8 mouse cellular contexts compared by ENCODE assay signal in genomic region chr17:56583071-56583470, GRCm38 (mm10). TPM values are rescaled to one million over a fixed set of nuclear protein-coding genes. Genes with fewer than 3 reads are reported as not detected.
DNase-seq lines count a peak whose midpoint lies in the region; ATAC-seq and TF ChIP-seq lines count a peak whose summit lies in the region.

No protein-coding gene starts in this region.

- H3K4me2 ChIP-seq in liver, embryonic 14.5 days (ENCODE audit: low read depth), result peak overlapping the region; percentile 92

- H3K9me3 ChIP-seq in liver, embryonic 14.5 days (ENCODE audit: control insufficient read depth, low read length), result no peaks in the 10 kb centered on the region

- peaks cover 31% of the 10 kb centered on the region for H3K4me1 ChIP-seq in cerebellum, adult 2 months (ENCODE audit: control insufficient read depth, insufficient read depth, low read length)
- peaks cover 11% of the 10 kb centered on the region for H3K4me1 ChIP-seq in testis, adult 2 months (ENCODE audit: control insufficient read depth, insufficient read depth, low read length)
- peaks cover 14 to 29% of the 10 kb centered on the region in 2 experiments for H3K4me1 ChIP-seq in liver, embryonic 14.5 days (replicated peaks; ENCODE audit: control insufficient read depth in 2 of 2, insufficient read depth in 2 of 2, low read length in 1 of 2)

- no peak overlapping the region for H3K27ac ChIP-seq in cerebellum, adult 2 months (ENCODE audit: insufficient read depth, low read length)
- peak overlapping the region; percentile 43 for H3K27ac ChIP-seq in testis, adult 2 months (ENCODE audit: control insufficient read depth, insufficient read depth, low read depth, low read length)
- peak overlapping the region; percentile 86 for H3K27ac ChIP-seq in liver, embryonic 14.5 days

- no peak for TF ChIP-seq EP300 in liver, embryonic 14.5 days (IDR thresholded peaks at IDR 0.05; ENCODE audit: low read depth)

- peaks cover 5% of the 10 kb centered on the region for H3K36me3 ChIP-seq in testis, adult 2 months (ENCODE audit: control insufficient read depth, insufficient read depth, low read length)
- H3K36me3 ChIP-seq in liver, embryonic 14.5 days (replicated peaks; ENCODE audit: control insufficient read depth, insufficient read depth, low read depth), result peaks cover 61% of the 10 kb centered on the region

- no peak for TF ChIP-seq POLR2A in cerebellum, adult 2 months (IDR thresholded peaks at IDR 0.05; ENCODE audit: borderline replicate concordance, insufficient read depth, low read length)
- no peak for TF ChIP-seq POLR2A in testis, adult 2 months (IDR thresholded peaks at IDR 0.05; ENCODE audit: control insufficient read depth, low read depth, low read length)

- peak overlapping the region; percentile 87 for H3K9ac ChIP-seq in liver, embryonic 14.5 days (replicated peaks)

- H3K27me3 ChIP-seq in cerebellum, adult 2 months (ENCODE audit: control insufficient read depth, insufficient read depth, low read length), result no peaks in the 10 kb centered on the region
- no peaks in the 10 kb centered on the region for H3K27me3 ChIP-seq in testis, adult 2 months (ENCODE audit: control insufficient read depth, insufficient read depth, low read length)
- H3K27me3 ChIP-seq in liver, embryonic 14.5 days (ENCODE audit: control insufficient read depth, insufficient read depth, low read length), result no peaks in the 10 kb centered on the region

- H3K4me3 ChIP-seq in cerebellum, adult 2 months (replicated peaks; ENCODE audit: insufficient read depth, low read depth, low read length), result peak overlapping the region; percentile 76
- H3K4me3 ChIP-seq in testis, adult 2 months (ENCODE audit: control insufficient read depth, low read depth, low read length), result peak overlapping the region; percentile 99
- peak overlapping the region; percentile 77 to 92 for H3K4me3 ChIP-seq in liver, embryonic 14.5 days (ENCODE audit: insufficient read depth in 1 of 2, low read depth in 2 of 2, low read length in 2 of 2)

- 71% methylated on average over 1 of the region's 1 CpGs for WGBS in cerebellum, adult 2 months
- WGBS in liver, embryonic 14.5 days (ENCODE audit: insufficient replicate concordance), result 58% methylated on average over 1 of the region's 1 CpGs

- TF ChIP-seq CTCF in cerebellum, adult 2 months (IDR thresholded peaks at IDR 0.05; ENCODE audit: borderline replicate concordance, insufficient read depth, low read depth, low read length), result no peak
- TF ChIP-seq CTCF in testis, adult 2 months (IDR thresholded peaks at IDR 0.05; ENCODE audit: control insufficient read depth, insufficient read depth, insufficient replicate concordance, low read depth, low read length), result no peak
- TF ChIP-seq CTCF in liver, embryonic 14.5 days (IDR thresholded peaks at IDR 0.05; ENCODE audit: low read depth), result no peak

- no peak for DNase-seq in cerebellum, adult 2 months
- DNase-seq in cerebellum, postnatal 4 days (ENCODE audit: low spot score in 2 of 2), result no peak
- DNase-seq in testis, postnatal 14 days (ENCODE audit: low spot score), result no peak
- no peak for DNase-seq in liver, embryonic 14.5 days (ENCODE audit: low read depth in 3 of 3, low spot score in 3 of 3)
- no peak for DNase-seq in embryo, embryonic 10.5 days (ENCODE audit: low spot score)
- DNase-seq in right cerebral cortex, postnatal 36 days (ENCODE audit: low spot score in 2 of 2), result no peak
- no peak for DNase-seq in gastrocnemius, postnatal 10 days

- no peak for ATAC-seq in liver, embryonic 14.5 days (ENCODE audit: insufficient read depth)

RNA-seq across cellular contexts. Expression of gene Safb2, which starts 1.3 kb away (rescaled TPM):
- polyA plus RNA-seq in cerebellum, adult 2 months (2012; rRNA removed), result 137 and 143 TPM in 2 replicates
- polyA plus RNA-seq in testis, adult 2 months (2012; rRNA removed), result 92.2 and 99.2 TPM in 2 replicates
- 21.4 and 40.2 TPM in 2 replicates for polyA plus RNA-seq in liver, embryonic 14.5 days (2012; rRNA removed)
- polyA plus RNA-seq in liver, embryonic 14.5 days (2014; fragmentation: Nextera tagmentation; extraction: Ambion mirVana), result 16.8 and 20.0 TPM in 2 replicates
- total RNA-seq in gastrocnemius, postnatal 10 days (2021), result 10 to 100 TPM; 38.6 to 55.9 TPM

RNA-seq across cellular contexts. Expression of gene Safb, which starts 1.6 kb away (rescaled TPM):
- polyA plus RNA-seq in cerebellum, adult 2 months (2012; rRNA removed), result 139 and 141 TPM in 2 replicates
- polyA plus RNA-seq in testis, adult 2 months (2012; rRNA removed), result 104 and 116 TPM in 2 replicates
- 26.5 and 47.3 TPM in 2 replicates for polyA plus RNA-seq in liver, embryonic 14.5 days (2012; rRNA removed)
- polyA plus RNA-seq in liver, embryonic 14.5 days (2014; fragmentation: Nextera tagmentation; extraction: Ambion mirVana), result 22.1 and 27.1 TPM in 2 replicates
- total RNA-seq in gastrocnemius, postnatal 10 days (2021), result 10 to 100 TPM; 57.1 to 69.2 TPM

RNA-seq across cellular contexts. Expression of gene 2410015M20Rik, which starts 26.5 kb away (rescaled TPM):
- 154 and 169 TPM in 2 replicates for polyA plus RNA-seq in cerebellum, adult 2 months (2012; rRNA removed)
- 253 and 274 TPM in 2 replicates for polyA plus RNA-seq in testis, adult 2 months (2012; rRNA removed)
- polyA plus RNA-seq in liver, embryonic 14.5 days (2012; rRNA removed), result 53.4 and 84.4 TPM in 2 replicates
- 183 and 186 TPM in 2 replicates for polyA plus RNA-seq in liver, embryonic 14.5 days (2014; fragmentation: Nextera tagmentation; extraction: Ambion mirVana)
- 100 to 1,000 TPM; 212 to 233 TPM for total RNA-seq in gastrocnemius, postnatal 10 days (2021)

RNA-seq across cellular contexts. Expression of gene Gm20219, which starts 28.9 kb away (rescaled TPM):
- polyA plus RNA-seq in cerebellum, adult 2 months (2012; rRNA removed), result 7.2 and 7.8 TPM in 2 replicates
- polyA plus RNA-seq in testis, adult 2 months (2012; rRNA removed), result 2.0 and 2.3 TPM in 2 replicates
- polyA plus RNA-seq in liver, embryonic 14.5 days (2012; rRNA removed), result 0.17 and 0.22 TPM in 2 replicates
- 0.14 TPM in 1 of 2 replicates, not detected in the other for polyA plus RNA-seq in liver, embryonic 14.5 days (2014; fragmentation: Nextera tagmentation; extraction: Ambion mirVana)
- 1 to 10 TPM in 1 of 2 experiments, under 1 TPM in 1; 0.31 to 1.2 TPM for total RNA-seq in gastrocnemius, postnatal 10 days (2021)

RNA-seq across cellular contexts. Expression of gene Rpl36, which starts 30.1 kb away (rescaled TPM):
- polyA plus RNA-seq in cerebellum, adult 2 months (2012; rRNA removed), result 1,004 and 1,008 TPM in 2 replicates
- polyA plus RNA-seq in testis, adult 2 months (2012; rRNA removed), result 1,820 and 2,071 TPM in 2 replicates
- 1,839 and 1,886 TPM in 2 replicates for polyA plus RNA-seq in liver, embryonic 14.5 days (2012; rRNA removed)
- polyA plus RNA-seq in liver, embryonic 14.5 days (2014; fragmentation: Nextera tagmentation; extraction: Ambion mirVana), result 1,322 and 1,328 TPM in 2 replicates
- 100 to 1,000 TPM; 881 to 906 TPM for total RNA-seq in gastrocnemius, postnatal 10 days (2021)
